Mouse (Mus musculus) forebrain, embryonic 12.5 days (tissue): ENCODE results near the gene Mki67. TPM values are rescaled to one million over a fixed set of nuclear protein-coding genes. Genes with fewer than 3 reads are reported as not detected.

Source experiments
- polyA plus RNA-seq: library from polyadenylated mRNA; unstranded; fragments of >200 nt; fragmentation: Nextera tagmentation; extraction: Ambion mirVana; gene quantifications from 2 replicates; pipeline ENCODE4 v1.2.1, GENCODE M21; 2016

Mki67 gene
- polyA plus RNA-seq, 1 experiment from 2014 or later = 63.2 TPM

Other genes starting within 250 kb of the Mki67 start
- not detected in 2 replicates for gene Clrn3, start 187.7 kb downstream of the Mki67 start, polyA plus RNA-seq
- gene Ptpre, start 178.9 kb downstream of the Mki67 start, polyA plus RNA-seq = 1.1 and 1.3 TPM in 2 replicates